Mouse (Mus musculus) hindbrain, embryonic 15.5 days (tissue): ENCODE results near the gene Acoxl. TPM values are rescaled to one million over a fixed set of nuclear protein-coding genes. Genes with fewer than 3 reads are reported as not detected.

Source experiments
- ATAC-seq: fragments of 200-750 bp; cut with Nextera tagmentation; 2 replicates; pipeline ENCODE4 v1.8.0; 2017; ENCODE audit warnings: low read depth, moderate number of reproducible peaks, moderate TSS enrichment; ENCODE audit not compliant: low FRiP score
- H3K27ac ChIP-seq: fragments of 300-500 bp; sonication (generic); replicated peaks from 2 replicates; pipeline ENCODE4 v1.5.1; 2015; ENCODE audit warnings: mild to moderate bottlenecking, inconsistent platforms
- H3K27me3 ChIP-seq: fragments of 300-500 bp; sonication (generic); 2 replicates; pipeline ENCODE4 v1.6.1; 2015; ENCODE audit warnings: control low read depth, inconsistent platforms
- H3K36me3 ChIP-seq: fragments of 300-500 bp; sonication (generic); 2 replicates; pipeline ENCODE4 v1.6.1; 2015; ENCODE audit warnings: control low read depth, inconsistent platforms
- H3K4me1 ChIP-seq: fragments of 300-500 bp; sonication (generic); replicated peaks from 2 replicates; pipeline ENCODE4 v1.6.1; 2015; ENCODE audit warnings: control low read depth, inconsistent platforms
- H3K4me2 ChIP-seq: fragments of 300-500 bp; sonication (generic); 2 replicates; pipeline ENCODE4 v1.6.1; 2015; ENCODE audit warnings: moderate library complexity, mild to moderate bottlenecking, inconsistent platforms
- H3K4me3 ChIP-seq: fragments of 300-500 bp; sonication (generic); 2 replicates; pipeline ENCODE4 v1.5.1; 2015; ENCODE audit warnings: mild to moderate bottlenecking, inconsistent platforms
- H3K9ac ChIP-seq: fragments of 300-500 bp; sonication (generic); 2 replicates; pipeline ENCODE4 v1.6.1; 2015; ENCODE audit warnings: inconsistent platforms
- H3K9me3 ChIP-seq: fragments of 300-500 bp; sonication (generic); 2 replicates; pipeline ENCODE4 v1.6.1; 2016; ENCODE audit warnings: control low read depth, inconsistent platforms
- WGBS: fragments of 180-500 bp; shearing (Covaris S2); methylation state at CpG from one replicate; pipeline ENCODE4 v1.1.7; 2015; 5-methylcytosine and 5-hydroxymethylcytosine counted together
- polyA plus RNA-seq: library from polyadenylated mRNA; unstranded; fragments of >200 nt; fragmentation: Nextera tagmentation; extraction: Ambion mirVana; gene quantifications from 2 replicates; pipeline ENCODE4 v1.2.1, GENCODE M21; 2015

Acoxl gene
- 0.16 TPM in 1 of 2 replicates, not detected in the other for polyA plus RNA-seq

DNA sequence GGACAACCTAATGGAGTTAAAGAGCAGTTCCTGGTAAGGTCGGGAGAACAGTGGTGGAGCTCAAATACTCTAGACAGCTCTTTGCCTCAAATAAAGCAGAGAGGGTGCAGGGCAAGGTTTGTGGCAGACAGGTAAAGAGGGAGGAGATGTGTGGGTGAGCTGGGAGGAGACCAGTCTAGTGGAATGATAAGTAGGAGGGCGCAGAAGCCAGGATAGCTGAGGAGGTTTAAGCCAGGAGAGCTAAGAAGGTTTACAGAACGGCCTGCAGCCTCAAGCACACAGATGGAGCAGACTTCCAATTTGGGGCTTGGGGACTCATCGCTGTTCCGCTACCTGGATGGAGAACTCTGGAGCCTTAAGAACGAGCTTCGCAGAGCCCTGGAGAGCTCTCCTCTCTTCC is at the start of gene Acoxl:
TSS of gene Acoxl (plus strand) at position 301 of the 400 bp plus-strand sequence.
- Histone ChIP-seq H3K27ac (no peak within 1 kb of the TSS), H3K36me3 (no peaks in the 10 kb centered on the region), H3K9me3 (no peaks in the 10 kb centered on the region), H3K9ac (no peak within 1 kb of the TSS), H3K27me3 (peaks cover 23% of the 10 kb centered on the region; the same call in 1 of the 2 replicates), H3K4me1 (no peaks in the 10 kb centered on the region), H3K4me2 (no peak within 1 kb of the TSS), H3K4me3 (no peak within 1 kb of the TSS)
- ATAC-seq = no peak
- WGBS = 74% methylated on average over 7 of the region's 7 CpGs

DNA sequence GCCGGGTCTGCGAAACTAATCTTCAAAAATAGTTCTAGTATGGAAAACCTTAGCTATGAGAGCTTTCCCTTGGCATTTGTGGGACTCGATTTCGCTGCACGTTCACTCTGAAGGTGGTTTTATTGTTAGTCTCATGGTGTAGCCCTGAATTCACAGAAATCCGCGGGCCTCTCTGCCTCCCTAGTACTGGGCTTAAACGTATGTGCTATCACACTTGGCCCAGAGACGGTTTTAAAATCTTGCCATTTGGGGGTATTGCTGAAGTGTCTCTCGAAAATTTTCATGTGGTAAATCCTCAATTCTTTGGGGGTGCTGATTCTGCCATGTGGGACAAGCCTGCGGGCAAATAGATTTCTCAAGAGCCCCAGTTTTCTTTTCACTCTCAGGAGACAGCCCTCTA is 49.5 kb upstream of the Acoxl start:
- H3K27ac ChIP-seq = peak overlapping the region; percentile 73
- H3K4me1 ChIP-seq = peaks cover 36% of the 10 kb centered on the region
- no peaks in the 10 kb centered on the region for H3K9me3 ChIP-seq
- H3K4me2 ChIP-seq = peak overlapping the region; percentile 76
- no peak; the same call in 1 of the 2 replicates for ATAC-seq
- WGBS = 5% methylated on average over 11 of the region's 11 CpGs
- H3K27me3 ChIP-seq = no peaks in the 10 kb centered on the region
- no peaks in the 10 kb centered on the region for H3K36me3 ChIP-seq
- H3K4me3 ChIP-seq = peak overlapping the region; percentile 96
- H3K9ac ChIP-seq = peak overlapping the region; percentile 73

DNA sequence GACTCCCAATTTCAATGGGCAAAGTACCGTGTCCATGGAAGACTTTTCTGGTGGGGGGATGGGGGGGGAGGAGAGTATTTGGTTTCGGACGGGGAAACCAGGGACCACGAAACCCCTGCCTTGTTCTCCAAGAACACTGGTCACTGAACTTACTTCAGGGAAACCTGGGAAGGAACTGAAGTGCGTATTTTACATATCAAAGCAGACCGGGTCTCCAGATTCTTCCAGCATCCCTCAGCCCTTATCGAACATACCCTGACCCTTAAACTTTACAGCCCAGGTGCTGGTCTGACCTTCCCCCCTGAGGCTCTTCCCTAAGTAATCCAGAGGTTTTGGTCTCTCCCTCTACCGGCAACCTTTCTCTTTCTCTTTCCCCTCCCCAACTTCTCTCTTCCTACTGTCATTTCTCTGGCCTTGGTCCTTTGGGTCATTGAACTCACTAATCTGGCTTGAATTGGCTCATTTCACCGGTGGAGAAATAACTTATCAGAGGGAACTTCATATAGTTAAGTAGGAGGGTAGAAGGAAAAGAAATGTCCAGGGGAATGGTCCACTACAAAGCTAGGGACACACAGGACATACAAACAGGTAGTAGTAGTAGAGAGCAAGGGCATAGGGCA is 48.9 kb upstream of the Acoxl start:
- no peak overlapping the region for H3K9ac ChIP-seq
- ATAC-seq = no peak

GRCm38 (mm10) chr2:127791919-127792603 is 46.6 kb upstream of the Acoxl start, which contains the start of gene Mtln:
TSS of gene Mtln (minus strand) at chr2:127792488.
- Histone ChIP-seq H3K27ac (peak within 1 kb of the TSS; percentile 93), H3K4me3 (peak within 1 kb of the TSS; percentile 96), H3K27me3 (no peaks in the 10 kb centered on the region), H3K4me2 (peak within 1 kb of the TSS; percentile 73), H3K9ac (peak within 1 kb of the TSS; percentile 78), H3K36me3 (no peaks in the 10 kb centered on the region), H3K9me3 (no peaks in the 10 kb centered on the region), H3K4me1 (peaks cover 36% of the 10 kb centered on the region)
- ATAC-seq = peak; percentile 96
- 1% methylated on average over 37 of the region's 37 CpGs for WGBS

More for the DNA sequence above, 48.9 kb upstream of the Acoxl start:
- WGBS = 21% methylated on average over 9 of the region's 9 CpGs
- Histone ChIP-seq H3K27me3 (no peaks in the 10 kb centered on the region), H3K4me2 (peak overlapping the region; percentile 76), H3K36me3 (no peaks in the 10 kb centered on the region), H3K4me3 (peak overlapping the region; percentile 96; the same call in 1 of the 2 replicates), H3K9me3 (no peaks in the 10 kb centered on the region), H3K27ac (no peak overlapping the region), H3K4me1 (peaks cover 36% of the 10 kb centered on the region)

DNA sequence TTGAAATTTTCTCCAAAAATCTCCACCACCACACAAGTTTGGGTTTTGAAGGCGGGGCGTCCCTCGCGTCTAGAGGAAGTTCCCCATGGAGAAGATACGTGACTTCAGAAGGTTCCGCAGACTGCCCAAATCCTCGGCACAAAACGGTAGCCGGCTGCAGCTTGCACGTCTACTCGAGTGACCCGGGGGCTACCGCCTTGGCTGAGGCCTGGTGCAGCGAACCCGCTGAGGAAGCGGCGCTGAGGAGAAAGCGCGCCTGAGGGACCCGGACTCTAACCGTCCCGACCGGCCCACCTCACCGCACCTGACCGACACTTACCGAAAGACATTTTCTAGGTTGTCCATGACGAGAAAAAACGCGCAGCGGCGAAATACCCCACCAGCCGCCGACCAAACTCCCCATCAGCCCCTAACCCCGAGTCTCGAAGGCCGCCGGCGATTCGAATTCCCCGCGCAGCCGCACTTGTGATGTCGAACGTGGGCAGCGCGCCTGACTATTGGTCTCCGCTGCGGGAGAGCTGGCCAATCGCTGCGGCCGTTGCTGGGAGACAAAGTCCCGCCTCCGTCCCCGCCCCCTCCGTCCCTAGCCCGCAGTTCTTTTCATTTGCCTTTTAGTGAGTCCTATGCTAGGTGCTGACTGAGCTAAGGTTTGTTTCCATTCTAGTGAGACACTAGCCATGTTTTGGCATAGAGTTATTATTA is 7.1 kb upstream of the Acoxl start, which contains the start of gene Bub1:
TSS of gene Bub1 (minus strand) at position 465 of the 702 bp plus-strand sequence.
- Histone ChIP-seq H3K4me2 (peak within 1 kb of the TSS; percentile 94), H3K4me3 (peak within 1 kb of the TSS; percentile 60), H3K27ac (peak within 1 kb of the TSS; percentile 67), H3K4me1 (peaks cover 8% of the 10 kb centered on the region), H3K36me3 (no peaks in the 10 kb centered on the region), H3K9ac (peak within 1 kb of the TSS; percentile 47), H3K9me3 (no peaks in the 10 kb centered on the region), H3K27me3 (0 out of 2 replicates have a peak, but pooled peaks cover 2% of the 10 kb centered on the region)
- ATAC-seq = peak; percentile 100
- under 1% methylated on average over 56 of the region's 56 CpGs for WGBS

GRCm38 (mm10) chr2:127832103-127832832 is 6.4 kb upstream of the Acoxl start:
- H3K4me3 ChIP-seq = peak overlapping the region; percentile 60
- peak; percentile 50; the same call in 1 of the 2 replicates for ATAC-seq
- 0 out of 2 replicates have a peak, but pooled peaks cover 5% of the 10 kb centered on the region for H3K27me3 ChIP-seq
- H3K9ac ChIP-seq = peak overlapping the region; percentile 47
- H3K9me3 ChIP-seq = no peaks in the 10 kb centered on the region
- H3K4me1 ChIP-seq = peaks cover 8% of the 10 kb centered on the region
- peak overlapping the region; percentile 94 for H3K4me2 ChIP-seq
- no peaks in the 10 kb centered on the region for H3K36me3 ChIP-seq
- peak overlapping the region; percentile 67 for H3K27ac ChIP-seq
- 36% methylated on average over 11 of the region's 11 CpGs for WGBS

- Histone ChIP-seq H3K27me3 (0 out of 2 replicates have a peak, but pooled peaks cover 8% of the 10 kb centered on the region), H3K9me3 (no peaks in the 10 kb centered on the region)
- ATAC-seq = no peak
Observed at GRCm38 (mm10) chr2:127832833-127833190, 5.9 kb upstream of the Acoxl start.

GRCm38 (mm10) chr2:127839425-127839824 is 749 bp downstream of the Acoxl start:
- no peaks in the 10 kb centered on the region for H3K36me3 ChIP-seq
- no peak overlapping the region for H3K4me3 ChIP-seq
- no peak overlapping the region for H3K4me2 ChIP-seq
- H3K27me3 ChIP-seq = peaks cover 23% of the 10 kb centered on the region; the same call in 1 of the 2 replicates
- H3K4me1 ChIP-seq = no peaks in the 10 kb centered on the region
- H3K9ac ChIP-seq = no peak overlapping the region
- WGBS = 14% methylated on average over 11 of the region's 11 CpGs
- ATAC-seq = no peak
- H3K9me3 ChIP-seq = no peaks in the 10 kb centered on the region
- no peak overlapping the region for H3K27ac ChIP-seq

More at GRCm38 (mm10) chr2:127832833-127833190, 5.9 kb upstream of the Acoxl start:
- Histone ChIP-seq H3K4me3 (no peak overlapping the region), H3K4me2 (no peak overlapping the region), H3K27ac (no peak overlapping the region), H3K36me3 (no peaks in the 10 kb centered on the region), H3K9ac (no peak overlapping the region), H3K4me1 (peaks cover 8% of the 10 kb centered on the region)
- 23% methylated on average over 2 of the region's 2 CpGs for WGBS

DNA sequence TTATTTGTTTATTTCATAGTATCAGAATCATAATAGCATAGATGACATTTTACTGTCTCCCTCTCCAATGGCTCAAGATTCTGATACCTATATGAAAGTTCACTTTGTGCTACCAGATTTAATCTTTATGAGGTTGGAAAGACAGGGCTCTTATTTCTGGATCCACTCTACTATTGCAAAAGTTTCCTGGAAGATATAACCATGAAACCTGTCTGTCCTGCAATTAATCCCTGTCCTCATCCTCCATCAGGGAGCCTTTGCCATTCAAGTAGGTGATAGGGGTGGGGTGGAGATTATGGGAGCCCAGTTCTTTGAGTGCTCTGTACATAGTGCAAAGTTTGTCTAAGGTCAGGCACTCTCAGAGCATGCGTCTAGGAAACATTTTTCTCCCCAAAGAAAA is 2.7 kb downstream of the Acoxl start:
- Histone ChIP-seq H3K9ac (no peak overlapping the region), H3K36me3 (no peaks in the 10 kb centered on the region), H3K27ac (no peak overlapping the region), H3K4me3 (no peak overlapping the region), H3K9me3 (no peaks in the 10 kb centered on the region), H3K27me3 (peaks cover 20% of the 10 kb centered on the region; the same call in 1 of the 2 replicates), H3K4me1 (no peaks in the 10 kb centered on the region), H3K4me2 (no peak overlapping the region)
- WGBS = 87% methylated on average over 1 of the region's 1 CpGs
- ATAC-seq = no peak

DNA sequence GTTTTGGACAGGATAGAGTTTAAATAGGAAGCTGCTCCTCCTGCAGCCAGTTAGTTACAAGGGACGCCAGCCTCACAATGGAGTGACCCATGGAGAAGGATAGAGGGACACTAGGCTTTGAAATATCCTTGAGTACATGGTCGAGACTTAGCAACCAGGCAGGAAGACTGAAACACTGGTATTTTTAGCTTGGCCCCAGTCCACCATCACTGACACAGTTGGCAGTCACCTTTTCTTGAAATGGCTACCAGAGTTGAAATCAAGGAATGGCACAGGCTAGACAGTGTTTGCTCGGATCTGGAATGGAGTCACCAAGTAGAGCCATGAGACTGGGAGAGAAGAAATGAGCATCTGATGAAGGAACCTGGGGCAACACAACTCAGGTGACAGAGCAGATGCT is 3.7 kb downstream of the Acoxl start:
- Histone ChIP-seq H3K36me3 (no peaks in the 10 kb centered on the region), H3K4me1 (no peaks in the 10 kb centered on the region), H3K4me2 (no peak overlapping the region), H3K27me3 (peaks cover 18% of the 10 kb centered on the region; the same call in 1 of the 2 replicates), H3K27ac (no peak overlapping the region), H3K4me3 (no peak overlapping the region), H3K9me3 (no peaks in the 10 kb centered on the region), H3K9ac (no peak overlapping the region)
- 75% methylated on average over 3 of the region's 3 CpGs for WGBS
- no peak for ATAC-seq

DNA sequence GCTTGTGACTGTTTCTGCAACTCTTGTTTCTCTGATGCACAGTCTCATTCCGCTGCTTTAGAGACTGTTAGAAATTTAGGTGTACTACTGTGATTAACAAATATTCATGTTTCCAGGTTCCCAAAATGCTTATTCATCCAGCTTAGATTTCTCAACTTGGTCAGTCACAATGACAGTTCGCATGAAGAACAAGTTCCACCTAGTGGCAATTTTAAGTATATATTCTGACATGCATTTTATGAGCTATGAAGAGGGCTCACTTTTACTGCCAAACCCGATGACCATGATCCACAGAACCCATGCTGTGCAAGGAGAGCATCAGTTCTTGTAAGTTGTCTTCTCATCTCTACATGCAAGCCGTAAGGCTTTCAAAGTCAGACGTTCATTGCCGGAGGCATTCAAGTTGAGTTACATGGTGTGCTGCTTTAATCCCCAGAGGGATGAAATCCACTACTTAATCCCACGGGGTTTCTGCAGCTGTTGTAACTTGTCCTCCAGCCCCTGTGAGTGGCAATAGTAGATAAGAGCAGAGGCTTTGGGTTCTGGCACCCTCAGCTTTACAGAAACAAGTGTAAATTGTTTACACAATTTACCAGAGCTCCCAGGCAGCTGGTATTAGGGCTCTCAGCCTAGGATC is 6.8 kb downstream of the Acoxl start:
- H3K36me3 ChIP-seq = no peaks in the 10 kb centered on the region
- 67% methylated on average over 7 of the region's 7 CpGs for WGBS
- no peak overlapping the region for H3K9ac ChIP-seq
- no peak overlapping the region for H3K27ac ChIP-seq
- H3K9me3 ChIP-seq = no peaks in the 10 kb centered on the region
- H3K4me2 ChIP-seq = no peak overlapping the region
- no peaks in the 10 kb centered on the region for H3K4me1 ChIP-seq
- H3K27me3 ChIP-seq = no peaks in the 10 kb centered on the region
- no peak overlapping the region for H3K4me3 ChIP-seq
- ATAC-seq = no peak
